Mouse (Mus musculus) spleen, adult 18-20 months (tissue): ENCODE results near the gene Flnc.
A peak's percentile ranks its signal among the peaks of the same experiment; 100 is the strongest.
"Not testable (repeated sequence)": the region's sequence is repeated elsewhere in the genome, so short reads cannot be mapped to it uniquely, and the experiment has no call there.

Experiments
- DNase-seq, 2 experiments: peaks; one replicate each; pipeline ENCODE4 v3.0.0; 2022; ENCODE audit warnings: mixed read lengths in 2 of 2

Flnc gene

GRCm38 (mm10) chr6:29433038-29433803 is at the start of gene Flnc:
Flnc (plus strand) TSS chr6:29433256.
- DNase-seq = peak in 1 of 2 experiments; percentile 4

- no peak for DNase-seq
These were observed 45.0 kb upstream of the Flnc start, which contains the start of gene Opn1sw for GRCm38 (mm10) chr6:29388052-29388518. Opn1sw (minus strand) TSS chr6:29388468.

- DNase-seq = no peak
These were observed 44.4 kb upstream of the Flnc start for GRCm38 (mm10) chr6:29388606-29389080.

- DNase-seq = no peak
These were observed 43.6 kb upstream of the Flnc start for GRCm38 (mm10) chr6:29389425-29389824.

- not testable (repeated sequence) for DNase-seq
These were observed 42.6 kb upstream of the Flnc start for GRCm38 (mm10) chr6:29390500-29390899.

- not testable (repeated sequence) for DNase-seq
These were observed 41.8 kb upstream of the Flnc start for GRCm38 (mm10) chr6:29391241-29391640.

GRCm38 (mm10) chr6:29391802-29392201 is 41.3 kb upstream of the Flnc start:
- no peak for DNase-seq

GRCm38 (mm10) chr6:29394286-29394685 is 38.8 kb upstream of the Flnc start:
- no peak for DNase-seq

GRCm38 (mm10) chr6:29395910-29396713 is 36.9 kb upstream of the Flnc start, which contains the start of gene Ccdc136:
Ccdc136 (plus strand) TSS chr6:29396309.
- peak; percentile 25 to 48 for DNase-seq

- no peak for DNase-seq
These were observed 36.1 kb upstream of the Flnc start for GRCm38 (mm10) chr6:29396714-29397540.

- DNase-seq = no peak
These were observed 35.5 kb upstream of the Flnc start for GRCm38 (mm10) chr6:29397575-29397974.

- no peak for DNase-seq
These were observed 33.2 kb upstream of the Flnc start for GRCm38 (mm10) chr6:29399851-29400250.

- no peak for DNase-seq
These were observed 30.2 kb upstream of the Flnc start for GRCm38 (mm10) chr6:29402693-29403342.

GRCm38 (mm10) chr6:29406412-29406811 is 26.6 kb upstream of the Flnc start:
- DNase-seq = no peak

- no peak for DNase-seq
These were observed 17.6 kb upstream of the Flnc start for GRCm38 (mm10) chr6:29415446-29415845.

- no peak for DNase-seq
These were observed 12.5 kb upstream of the Flnc start for GRCm38 (mm10) chr6:29420596-29420995.

GRCm38 (mm10) chr6:29425118-29425517 is 7.9 kb upstream of the Flnc start:
- no peak for DNase-seq

GRCm38 (mm10) chr6:29426331-29426730 is 6.7 kb upstream of the Flnc start:
- DNase-seq = no peak

- no peak for DNase-seq
These were observed 4.9 kb upstream of the Flnc start for GRCm38 (mm10) chr6:29428171-29428570.

- no peak for DNase-seq
These were observed 2.2 kb upstream of the Flnc start for GRCm38 (mm10) chr6:29430681-29431420.

- DNase-seq = no peak
These were observed 1.6 kb upstream of the Flnc start for GRCm38 (mm10) chr6:29431473-29431872.
